Mouse (Mus musculus) lung, postnatal 36 days (tissue): ENCODE measurements around the gene Hnrnpc.

Source experiments
- DNase-seq: peaks from one replicate; pipeline ENCODE4 v3.0.0; 2022; ENCODE audit warnings: mixed read lengths

Hnrnpc gene

GRCm38 (mm10) chr14:52103856-52104676, at the start of gene Hnrnpc:
Gene Hnrnpc, minus strand, starts transcription at chr14:52104028.
- DNase-seq = peak; percentile 100

DNA sequence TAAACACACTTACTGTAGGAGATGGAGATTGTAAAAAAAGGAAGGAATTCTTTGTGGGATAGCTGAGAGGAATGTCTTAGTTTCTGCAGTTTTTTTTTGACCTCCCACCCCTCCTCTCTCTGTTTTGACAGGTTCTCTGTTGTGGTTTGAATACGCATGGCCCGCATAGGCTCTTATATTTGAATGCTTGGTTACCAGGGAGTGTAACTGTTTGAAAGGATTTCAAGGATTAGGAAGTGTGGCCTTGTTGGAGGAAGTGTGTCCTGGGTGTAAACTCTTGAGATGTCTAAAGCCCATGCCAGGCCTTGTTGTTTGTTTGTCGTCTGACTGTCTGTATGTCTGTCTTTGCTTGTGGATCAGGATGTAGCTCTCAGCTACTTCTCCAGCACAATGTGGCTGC, 48.8 kb upstream of the Hnrnpc start:
- DNase-seq = no peak

DNA sequence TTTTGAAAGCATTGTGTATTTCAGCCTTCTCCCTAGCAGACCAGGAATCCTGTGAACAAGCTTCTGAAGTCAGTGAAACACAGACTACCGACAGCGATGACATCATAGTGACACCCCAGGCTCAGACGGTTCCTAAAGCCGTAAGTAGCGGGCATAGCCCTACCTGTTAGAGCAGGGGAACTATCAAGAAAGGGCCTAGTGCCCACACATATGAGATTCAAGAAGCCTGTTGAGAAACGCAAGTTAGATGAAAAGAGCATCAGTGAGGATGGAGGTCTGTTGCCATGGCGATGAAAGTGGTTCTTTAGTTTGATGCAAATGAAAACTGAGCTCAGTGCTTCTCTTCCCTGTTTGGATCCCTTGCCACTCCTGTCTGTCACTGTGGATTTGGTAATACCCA, 48.4 kb upstream of the Hnrnpc start:
- no peak for DNase-seq

GRCm38 (mm10) chr14:52149888-52150287, 46.1 kb upstream of the Hnrnpc start:
- no peak for DNase-seq

DNA sequence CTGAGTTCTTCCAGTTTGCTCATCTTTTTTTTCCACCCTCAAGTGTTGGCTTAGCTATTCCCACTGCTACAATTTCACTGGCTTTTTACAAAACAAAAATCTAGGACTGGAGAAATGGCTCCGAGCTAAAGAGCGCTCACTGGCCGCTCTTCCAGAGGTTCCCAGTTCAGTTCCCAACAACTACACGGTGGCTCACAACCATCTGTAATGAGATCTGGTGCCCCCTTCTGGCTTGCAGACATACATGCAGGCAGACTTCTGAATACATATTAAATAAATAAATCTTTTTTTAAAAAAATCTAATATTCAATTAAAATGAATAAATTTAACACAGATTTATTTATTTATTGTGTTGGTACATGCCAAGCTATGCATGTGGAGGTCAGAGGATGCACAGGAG, 42.7 kb upstream of the Hnrnpc start:
- DNase-seq = peak; percentile 40

GRCm38 (mm10) chr14:52144165-52144564, 40.3 kb upstream of the Hnrnpc start:
- DNase-seq = no peak

DNA sequence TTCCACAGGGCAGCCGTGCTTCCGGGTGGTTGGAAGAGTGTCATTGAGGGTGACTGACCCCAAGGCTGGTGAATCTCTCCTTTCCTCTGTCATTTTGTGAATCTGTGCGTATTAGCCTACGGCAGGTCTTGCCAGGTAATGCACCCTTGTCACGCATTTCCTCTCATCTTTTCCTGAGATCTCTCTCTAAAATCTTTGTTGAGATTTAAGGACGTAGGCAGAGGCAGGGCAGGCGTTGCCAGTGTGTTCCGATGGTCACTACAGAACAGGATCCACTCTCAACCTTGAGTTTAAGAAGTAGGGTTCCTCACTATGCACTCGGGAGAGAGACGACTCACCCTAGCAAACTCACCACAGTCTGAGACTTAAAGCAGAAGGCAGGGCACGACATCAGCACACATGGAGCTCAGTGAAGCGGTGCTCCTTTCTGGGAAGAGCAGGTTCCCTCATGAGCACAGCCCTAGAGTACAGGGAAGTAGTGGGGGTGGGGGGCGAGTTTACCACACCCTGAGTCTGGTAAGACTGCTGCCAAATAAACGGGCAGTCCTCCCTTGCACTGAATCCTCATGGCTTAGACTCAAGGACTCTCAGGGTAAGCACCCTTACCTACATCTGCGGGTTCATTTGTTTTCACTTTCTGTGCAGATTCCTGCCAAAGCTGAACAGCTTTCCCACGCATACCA, 37.8 kb upstream of the Hnrnpc start:
- DNase-seq = peak; percentile 51

- DNase-seq = peak; percentile 8
Measured at GRCm38 (mm10) chr14:52140577-52141444, 37.0 kb upstream of the Hnrnpc start.

- peak; percentile 9 for DNase-seq
Measured at GRCm38 (mm10) chr14:52133584-52133983, 29.8 kb upstream of the Hnrnpc start.

DNA sequence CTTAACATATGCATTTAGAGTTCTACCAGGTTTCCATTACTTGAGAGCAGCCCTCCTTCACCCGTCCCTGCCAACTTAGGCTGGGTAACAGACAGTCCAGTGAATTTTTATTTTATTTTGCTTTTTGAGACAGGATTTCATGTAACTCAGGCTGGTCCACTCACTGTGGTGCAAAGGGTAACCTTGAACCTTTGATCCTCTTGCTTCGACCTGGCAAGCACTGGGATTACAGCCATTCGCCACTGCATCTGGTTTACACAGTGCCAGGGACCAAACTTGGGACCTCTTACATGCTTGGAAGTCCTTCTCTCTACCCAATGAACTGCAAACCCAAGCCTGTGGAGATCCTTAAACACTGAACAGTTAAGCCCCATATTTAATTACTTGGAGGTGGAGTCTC, 20.8 kb upstream of the Hnrnpc start:
- DNase-seq = no peak

- peak; percentile 88 for DNase-seq
Measured at GRCm38 (mm10) chr14:52123918-52124317, 20.1 kb upstream of the Hnrnpc start.

DNA sequence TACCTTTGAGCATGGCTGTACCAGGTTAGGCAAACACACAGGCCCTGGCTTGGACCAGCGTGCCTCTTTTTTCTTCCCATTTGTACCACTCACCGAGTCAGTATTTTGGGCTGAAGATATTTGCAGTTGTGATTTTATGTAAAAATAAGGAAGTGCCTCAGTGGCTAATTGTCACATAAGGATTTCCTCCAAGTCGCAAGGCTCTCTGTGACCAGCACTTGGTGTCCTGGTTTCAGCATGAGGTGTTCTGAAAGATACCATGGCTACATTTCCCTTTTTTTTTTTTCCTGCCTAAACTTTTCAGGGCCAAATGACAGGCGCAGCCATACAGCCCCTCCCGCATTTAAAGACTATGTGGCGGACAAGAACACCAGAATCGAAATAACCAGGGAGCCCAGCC, 16.3 kb upstream of the Hnrnpc start:
- DNase-seq = peak; percentile 28

- DNase-seq = peak; percentile 55
Measured at GRCm38 (mm10) chr14:52118823-52119608, 15.2 kb upstream of the Hnrnpc start.

- DNase-seq = no peak
Measured at GRCm38 (mm10) chr14:52118456-52118822, 14.6 kb upstream of the Hnrnpc start.

- no peak for DNase-seq
Measured at GRCm38 (mm10) chr14:52117241-52117640, 13.4 kb upstream of the Hnrnpc start.

- no peak for DNase-seq
Measured at GRCm38 (mm10) chr14:52114101-52114500, 10.3 kb upstream of the Hnrnpc start.

GRCm38 (mm10) chr14:52110346-52110745, 6.5 kb upstream of the Hnrnpc start, which contains the start of gene Rpgrip1:
Gene Rpgrip1, plus strand, starts transcription at chr14:52110704.
- no peak for DNase-seq

- DNase-seq = no peak
Measured at GRCm38 (mm10) chr14:52108025-52108424, 4.2 kb upstream of the Hnrnpc start.

- peak; percentile 83 for DNase-seq
Measured at GRCm38 (mm10) chr14:52106741-52107140, 2.9 kb upstream of the Hnrnpc start.

- DNase-seq = no peak
Measured at GRCm38 (mm10) chr14:52105308-52105707, 1.5 kb upstream of the Hnrnpc start.

GRCm38 (mm10) chr14:52104677-52105285, 953 bp upstream of the Hnrnpc start:
- DNase-seq = no peak

DNA sequence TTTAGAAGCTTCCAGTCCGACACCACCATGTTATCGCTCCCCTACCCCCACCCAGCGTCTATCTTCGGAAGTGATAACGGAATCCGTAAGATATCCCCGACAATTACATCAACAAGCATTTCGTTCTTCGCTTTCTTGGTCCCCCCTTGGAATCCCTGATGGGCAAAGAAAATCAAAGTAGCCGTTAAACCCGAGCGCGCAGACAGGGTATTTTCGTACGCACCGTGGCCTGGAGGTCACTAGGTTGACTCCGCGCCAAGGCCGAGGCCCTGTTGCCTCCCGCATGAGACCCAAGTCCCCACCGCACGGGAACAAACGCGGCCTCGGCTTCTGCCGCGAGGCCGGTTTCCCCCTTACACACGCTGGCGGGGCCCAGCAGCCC, 363 bp downstream of the Hnrnpc start:
- DNase-seq = peak; percentile 53
